Mouse (Mus musculus): ENCODE data around the gene Ssxb1.
"Not testable (repeated sequence)": the region's sequence is repeated elsewhere in the genome, so short reads cannot be mapped to it uniquely, and the experiment has no call there.

The Ssxb1 gene

DNA sequence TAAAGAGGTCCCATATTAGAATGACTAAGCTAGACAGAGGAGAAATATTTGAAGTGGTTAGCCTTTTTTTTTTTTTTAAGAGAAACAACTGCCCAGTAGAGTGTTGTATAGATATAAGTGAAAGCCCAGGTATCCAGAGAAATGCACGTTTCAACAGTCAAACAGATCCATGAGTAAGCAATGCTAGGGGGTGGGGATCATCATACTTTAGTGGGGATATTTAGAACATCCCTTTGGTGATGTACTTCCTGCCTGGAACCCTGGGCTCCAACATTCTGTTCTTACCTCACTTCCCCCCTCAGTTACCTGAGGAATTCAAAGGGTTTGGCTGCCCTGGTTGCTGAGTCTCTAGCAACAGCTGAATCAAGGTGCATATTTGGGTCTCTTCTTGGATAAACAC, at the start of gene Ssxb1:
TSS of gene Ssxb1 (plus strand) at position 301 of the 400 bp plus-strand sequence.
- not testable (repeated sequence) for DNase-seq

DNA sequence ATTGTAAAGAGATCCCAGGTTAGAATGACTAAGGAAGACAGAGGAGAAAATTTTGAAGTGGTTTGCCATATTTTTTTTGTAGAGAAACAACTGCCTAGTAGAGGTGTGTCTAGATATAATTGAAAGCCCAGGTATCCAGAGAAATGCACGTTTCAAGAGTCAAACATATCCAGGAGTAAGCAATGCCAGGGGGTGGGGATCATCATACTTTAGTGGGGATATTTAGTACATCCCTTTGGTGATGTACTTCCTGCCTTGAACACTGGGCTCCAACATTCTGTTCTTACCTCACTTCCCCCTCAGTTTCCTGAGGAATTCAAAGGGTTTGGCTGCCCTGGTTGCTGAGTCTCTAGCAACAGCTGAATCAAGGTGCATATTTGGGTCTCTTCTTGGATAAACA, 46.4 kb upstream of the Ssxb1 start, which contains the start of gene Ssxb9:
TSS of gene Ssxb9 (plus strand) at position 301 of the 400 bp plus-strand sequence.
- not testable (repeated sequence) for DNase-seq

DNA sequence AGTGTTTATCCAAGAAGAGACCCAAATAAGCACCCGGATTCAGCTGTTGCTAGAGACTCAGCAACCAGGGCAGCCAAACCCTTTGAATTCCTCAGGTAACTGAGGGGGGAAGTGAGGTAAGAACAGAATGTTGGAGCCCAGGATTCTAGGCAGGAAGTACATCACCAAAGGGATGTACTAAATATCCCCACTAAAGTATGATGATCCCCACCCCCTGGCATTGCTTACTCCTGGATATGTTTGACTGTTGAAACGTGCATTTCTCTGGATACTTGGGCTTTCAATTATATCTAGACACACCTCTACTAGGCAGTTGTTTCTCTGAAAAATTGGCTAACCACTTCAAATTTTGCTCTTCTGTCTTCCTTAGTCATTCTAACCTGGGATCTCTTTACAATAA, 48.5 kb downstream of the Ssxb1 start, which contains the start of gene Ssxb2:
TSS of gene Ssxb2 (minus strand) at position 101 of the 400 bp plus-strand sequence.
- DNase-seq = not testable (repeated sequence)

Data from heart, adult 11 months (tissue).